Mouse (Mus musculus): Measurements from ENCODE around the gene Mgea5. TPM values are rescaled to one million over a fixed set of nuclear protein-coding genes. Genes with fewer than 3 reads are reported as not detected.

Gene Mgea5
- total and polyA plus RNA-seq, 3 experiments, result 66.4 to 69.8 (median 69.4) TPM

DNA sequence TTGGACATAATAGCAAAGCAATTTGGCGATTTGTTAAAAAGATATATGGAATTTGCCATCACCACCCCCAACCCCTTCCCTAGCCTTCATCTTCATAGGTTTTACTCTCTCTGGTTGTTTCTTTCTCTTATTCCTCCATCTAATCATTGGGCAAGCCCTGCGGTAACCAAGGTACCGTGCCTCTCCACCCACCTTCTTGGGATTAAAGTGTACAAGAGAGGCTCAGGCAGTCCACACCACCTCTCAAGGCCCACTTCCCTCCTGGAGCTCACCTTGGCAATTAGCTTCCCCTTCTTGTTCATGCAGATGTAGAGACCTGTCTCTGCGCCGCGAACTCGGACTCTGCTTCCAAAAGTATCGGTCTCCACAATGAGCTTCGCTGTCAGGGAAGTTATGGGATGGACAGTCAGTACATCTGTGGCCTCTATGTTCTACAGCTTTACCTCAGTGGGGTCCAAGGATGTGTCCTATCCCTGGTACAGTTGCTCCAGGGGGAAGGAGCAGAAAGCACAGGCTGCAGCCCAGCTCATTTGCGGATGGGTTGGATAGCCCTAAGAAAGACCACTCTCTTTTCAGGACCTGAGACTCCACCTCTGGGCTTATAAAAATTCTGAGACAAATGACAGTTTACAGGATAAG is 45.7 kb downstream of the Mgea5 start:
- H3K4me2 ChIP-seq (ENCODE audit: insufficient read depth, low read depth, poor library complexity, severe bottlenecking), result no peak overlapping the region
- in situ Hi-C loops (cut with MboI; ENCODE audit: low pct_ligation_motif_present, low pct_unique_long_range_greater_than_20kb, low sequenced_read_pairs), result no loop called here
- no peak for DNase-seq (ENCODE audit: extremely low read depth)
- TF ChIP-seq POLR2AphosphoS2 (IDR thresholded peaks at IDR 0.05; ENCODE audit: low read depth, low read length) (no peak), POLR2A (IDR thresholded peaks at IDR 0.05; ENCODE audit: low read depth, low read length) (no peak), ZKSCAN1 (IDR thresholded peaks at IDR 0.05; ENCODE audit: borderline replicate concordance, low read depth, low read length) (no peak), ETS1 (conservative IDR thresholded peaks at IDR 0.05; ENCODE audit: low read depth, low read length) (no peak), MAZ (IDR thresholded peaks at IDR 0.05; ENCODE audit: low read depth, low read length) (no peak), TCF12 (IDR thresholded peaks at IDR 0.05; ENCODE audit: low read depth, low read length) (no peak), MAX (IDR thresholded peaks at IDR 0.05; ENCODE audit: low read length) (no peak), EP300 (IDR thresholded peaks at IDR 0.05; ENCODE audit: low read length) (no peak), SMC3 (IDR thresholded peaks at IDR 0.05; ENCODE audit: low read depth, low read length) (no peak), CTCF (conservative IDR thresholded peaks at IDR 0.05 in 1 of 2, IDR thresholded peaks at IDR 0.05 in 1 of 2; ENCODE audit: low read depth in 2 of 2, low read length in 2 of 2) (no peak), ZNF384 (IDR thresholded peaks at IDR 0.05; ENCODE audit: low read depth, low read length) (no peak), MXI1 (IDR thresholded peaks at IDR 0.05; ENCODE audit: low read depth, low read length) (no peak), JUND (conservative IDR thresholded peaks at IDR 0.05; ENCODE audit: low read depth, low read length) (no peak), USF2 (conservative IDR thresholded peaks at IDR 0.05; ENCODE audit: low read depth, low read length) (no peak), ZC3H11A (IDR thresholded peaks at IDR 0.05; ENCODE audit: low read depth, low read length) (no peak), CHD2 (IDR thresholded peaks at IDR 0.05; ENCODE audit: low read length) (no peak), NRF1 (IDR thresholded peaks at IDR 0.05; ENCODE audit: low read depth, low read length) (no peak), TBP (conservative IDR thresholded peaks at IDR 0.05; ENCODE audit: low read depth, low read length) (no peak), MAFK (IDR thresholded peaks at IDR 0.05; ENCODE audit: insufficient replicate concordance, low read length) (no peak), GABPA (IDR thresholded peaks at IDR 0.05; ENCODE audit: insufficient replicate concordance, low read depth, low read length) (no peak)
- no peaks in the 10 kb centered on the region for H3K36me3 ChIP-seq (replicated peaks in 1 of 2; ENCODE audit: control insufficient read depth in 1 of 2, insufficient read depth in 1 of 2, low read length in 1 of 2)
- H3K9me3 ChIP-seq (replicated peaks; ENCODE audit: low read length), result peaks cover 14% of the 10 kb centered on the region
- H3K4me1 ChIP-seq (ENCODE audit: control insufficient read depth in 1 of 2, insufficient read depth in 2 of 2), result no peaks in the 10 kb centered on the region
- peaks cover 12% of the 10 kb centered on the region for H3K27me3 ChIP-seq (replicated peaks)
- dilution Hi-C loops (cut with MboI; ENCODE audit: extremely low pct_ligation_motif_present, extremely low pct_unique_long_range_greater_than_20kb, low sequenced_read_pairs), result no loop called here
- H3K27ac ChIP-seq (ENCODE audit: insufficient read depth, low read depth), result no peak overlapping the region
- no peaks in the 10 kb centered on the region for H3K79me2 ChIP-seq (replicated peaks; ENCODE audit: control insufficient read depth, extremely low read depth, insufficient read depth, poor library complexity, severe bottlenecking)
- H3K9ac ChIP-seq (ENCODE audit: insufficient read depth, low read depth), result no peak overlapping the region
- H3K4me3 ChIP-seq (replicated peaks in 1 of 3; ENCODE audit: low read depth in 2 of 3, low read length in 2 of 3, poor library complexity in 1 of 3), result no peak overlapping the region

DNA sequence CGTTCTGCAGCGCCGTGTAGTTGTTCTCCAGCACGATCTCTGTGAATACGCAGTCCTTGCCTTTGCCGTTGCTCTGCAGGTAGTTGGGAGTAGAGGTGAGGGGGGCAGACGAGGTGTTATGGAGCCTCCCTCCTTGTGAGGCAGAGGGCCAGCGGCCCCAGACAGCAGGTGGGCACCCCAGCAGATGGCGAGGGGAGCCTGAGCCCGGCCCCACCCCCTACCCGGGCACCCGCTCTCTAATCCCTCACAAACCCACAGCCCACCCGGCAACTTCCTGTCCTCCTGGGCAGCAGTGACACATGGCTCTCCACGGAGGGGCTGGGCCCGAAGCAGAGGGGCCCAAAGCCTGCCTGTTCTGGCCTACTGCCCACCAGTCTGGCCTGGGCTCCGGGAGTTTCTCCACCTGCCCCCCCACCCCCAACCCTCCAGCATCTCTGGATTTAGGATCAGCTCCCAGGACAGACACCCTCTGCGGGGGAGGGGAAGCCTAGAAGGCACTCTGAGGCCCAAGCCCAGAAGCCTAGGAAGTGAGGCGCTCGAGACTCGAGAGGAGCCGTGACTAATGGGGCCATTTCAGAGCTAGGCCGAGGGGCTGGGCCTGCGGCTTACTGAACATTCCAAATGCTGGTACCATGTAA is 46.3 kb downstream of the Mgea5 start:
- Histone ChIP-seq H3K36me3 (replicated peaks in 1 of 2; ENCODE audit: control insufficient read depth in 1 of 2, insufficient read depth in 1 of 2, low read length in 1 of 2) (no peaks in the 10 kb centered on the region), H3K4me2 (ENCODE audit: insufficient read depth, low read depth, poor library complexity, severe bottlenecking) (no peak overlapping the region), H3K79me2 (replicated peaks; ENCODE audit: control insufficient read depth, extremely low read depth, insufficient read depth, poor library complexity, severe bottlenecking) (no peaks in the 10 kb centered on the region), H3K4me1 (ENCODE audit: control insufficient read depth in 1 of 2, insufficient read depth in 2 of 2) (no peaks in the 10 kb centered on the region), H3K27ac (ENCODE audit: insufficient read depth, low read depth) (no peak overlapping the region), H3K4me3 (replicated peaks in 1 of 3; ENCODE audit: low read depth in 2 of 3, low read length in 2 of 3, poor library complexity in 1 of 3) (no peak overlapping the region), H3K9ac (ENCODE audit: insufficient read depth, low read depth) (no peak overlapping the region), H3K27me3 (replicated peaks) (peaks cover 12% of the 10 kb centered on the region), H3K9me3 (replicated peaks; ENCODE audit: low read length) (peaks cover 10% of the 10 kb centered on the region)
- dilution Hi-C loops (cut with MboI; ENCODE audit: extremely low pct_ligation_motif_present, extremely low pct_unique_long_range_greater_than_20kb, low sequenced_read_pairs), result no loop called here
- no peak for DNase-seq (ENCODE audit: extremely low read depth)
- TF ChIP-seq POLR2A (IDR thresholded peaks at IDR 0.05; ENCODE audit: low read depth, low read length) (no peak), JUN (IDR thresholded peaks at IDR 0.05; ENCODE audit: insufficient read depth, low read depth, low read length) (no peak), NRF1 (IDR thresholded peaks at IDR 0.05; ENCODE audit: low read depth, low read length) (no peak), ETS1 (conservative IDR thresholded peaks at IDR 0.05; ENCODE audit: low read depth, low read length) (no peak)
- in situ Hi-C loops (cut with MboI; ENCODE audit: low pct_ligation_motif_present, low pct_unique_long_range_greater_than_20kb, low sequenced_read_pairs), result no loop called here

All from CH12.LX (cell line).